Mouse (Mus musculus): ENCODE measurements around the gene Acsf3. TPM values are rescaled to one million over a fixed set of nuclear protein-coding genes. Genes with fewer than 3 reads are reported as not detected.
A peak's percentile ranks its signal among the peaks of the same experiment; 100 is the strongest.

Acsf3 gene
- total RNA-seq, 2 experiments from 2014 or later = 22.8 to 23.3 TPM

DNA sequence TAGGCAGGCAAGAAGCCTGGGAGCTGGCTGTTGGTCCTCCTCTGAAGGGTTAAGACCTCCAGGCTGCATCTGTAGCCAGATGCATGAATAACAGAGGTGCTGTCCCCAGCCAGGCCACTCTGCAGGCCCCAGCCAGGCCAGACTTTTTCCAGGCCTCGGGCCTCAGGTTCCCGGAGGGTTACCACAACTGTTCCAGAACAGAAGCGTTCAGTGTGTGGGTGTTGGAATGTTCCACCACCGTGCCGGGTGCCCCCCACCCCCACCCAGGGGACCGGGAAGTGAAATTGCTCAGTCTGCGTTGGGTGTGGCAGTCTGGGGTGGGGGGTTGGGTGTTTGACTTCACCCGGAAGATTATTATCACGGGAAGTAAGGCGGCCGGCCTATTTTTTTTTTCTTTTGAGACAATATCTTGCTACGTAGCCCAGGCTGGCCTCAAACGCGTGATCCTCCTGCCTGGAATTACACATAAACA, 12.0 kb upstream of the Acsf3 start:
- TF ChIP-seq CTCF (IDR thresholded peaks at IDR 0.05) = no peak
- DNase-seq (ENCODE audit: extremely low spot score in 1 of 2, low spot score in 2 of 2) = no peak
- H3K27ac ChIP-seq = no peak overlapping the region
- no peak overlapping the region for H3K4me3 ChIP-seq
- intact Hi-C loops (cut with DNase I) = no loop called here

DNA sequence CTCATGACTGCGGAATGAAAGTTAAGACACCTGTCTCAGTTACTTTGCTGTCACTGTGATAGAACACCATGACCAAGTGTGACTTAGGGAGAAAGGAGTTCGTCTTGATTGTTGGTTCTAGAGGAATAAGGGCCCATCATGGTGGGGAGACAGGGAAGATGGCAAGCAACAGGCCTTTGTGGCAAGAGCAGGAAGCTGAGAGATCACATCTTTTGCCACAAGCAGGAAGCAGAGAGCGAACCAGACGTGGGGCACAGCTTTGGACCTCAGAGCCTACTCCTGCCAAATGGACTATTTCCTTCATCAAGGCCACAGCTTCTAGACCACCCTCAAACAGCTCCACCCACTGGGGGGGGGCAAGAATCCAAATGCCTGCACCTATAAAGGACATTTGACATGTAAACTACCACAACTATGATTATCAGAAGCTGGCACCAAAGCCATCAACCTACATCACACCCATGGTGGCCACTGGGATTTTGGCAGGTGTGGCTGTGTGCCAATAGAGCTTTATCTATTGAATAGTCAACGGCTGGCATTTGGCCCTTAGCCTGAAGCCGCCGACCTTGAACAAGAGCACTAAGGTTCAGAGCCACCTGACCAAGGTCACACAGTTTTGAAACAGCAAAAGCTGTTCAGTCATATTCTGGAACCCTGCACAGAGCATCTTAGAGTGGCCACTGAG, 10.4 kb upstream of the Acsf3 start:
- DNase-seq (ENCODE audit: extremely low spot score in 1 of 2, low spot score in 2 of 2) = no peak
- no peak overlapping the region for H3K27ac ChIP-seq
- intact Hi-C loops (cut with DNase I) = no loop called here
- TF ChIP-seq CTCF (IDR thresholded peaks at IDR 0.05) = no peak
- no peak overlapping the region for H3K4me3 ChIP-seq

DNA sequence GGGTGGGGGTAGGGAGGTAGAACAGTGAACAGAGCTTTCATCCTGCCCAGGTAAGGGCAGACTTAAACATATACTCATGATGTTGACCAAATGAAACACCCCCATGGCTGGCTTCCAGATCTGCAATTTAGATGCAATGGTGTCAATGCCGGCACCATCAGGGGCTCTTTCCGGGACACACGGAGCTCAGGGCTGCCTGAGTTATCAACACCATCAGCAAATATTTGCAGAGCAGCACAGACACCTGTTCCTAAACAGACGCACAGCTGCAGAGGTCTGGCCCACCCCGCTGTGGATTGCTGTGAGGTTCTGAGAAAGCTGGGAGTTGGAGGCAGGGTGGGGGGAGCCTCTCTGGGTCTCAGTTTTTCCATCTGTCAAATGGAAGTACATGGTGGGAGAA, 9.1 kb upstream of the Acsf3 start:
- DNase-seq (ENCODE audit: extremely low spot score in 1 of 2, low spot score in 2 of 2) = no peak
- no peak for TF ChIP-seq CTCF (IDR thresholded peaks at IDR 0.05)
- no peak overlapping the region for H3K27ac ChIP-seq
- H3K4me3 ChIP-seq = no peak overlapping the region
- intact Hi-C loops (cut with DNase I) = no loop called here

DNA sequence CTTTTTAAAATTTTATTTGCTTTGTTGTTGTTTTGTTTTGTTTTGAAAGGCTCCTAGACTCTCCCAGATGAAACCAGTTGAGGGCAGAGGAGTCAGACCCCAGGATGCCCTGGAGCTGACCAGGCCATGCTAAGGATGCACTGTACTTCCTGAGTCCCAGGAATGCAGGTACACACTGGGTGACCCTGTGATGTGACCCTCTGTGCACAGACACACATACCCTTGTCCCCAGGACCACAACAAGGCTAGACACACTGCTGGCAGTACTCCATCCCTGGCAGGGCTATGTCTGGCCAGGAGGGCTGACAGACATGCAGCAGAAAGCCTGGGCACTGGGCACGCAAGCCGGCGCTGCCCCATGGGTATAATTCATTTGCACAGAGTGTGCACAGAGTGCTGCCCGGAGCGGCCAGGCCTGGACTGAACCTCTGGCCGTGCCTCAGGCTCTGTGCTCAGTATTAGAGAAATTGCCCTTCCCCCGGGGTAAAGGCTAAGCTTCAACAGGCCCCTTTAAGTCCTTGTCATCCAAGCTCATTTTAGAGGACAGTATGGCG, 8.6 kb upstream of the Acsf3 start:
- Histone ChIP-seq H3K27ac (no peak overlapping the region), H3K4me3 (no peak overlapping the region)
- TF ChIP-seq CTCF (IDR thresholded peaks at IDR 0.05) = no peak
- intact Hi-C loops (cut with DNase I) = no loop called here
- no peak for DNase-seq (ENCODE audit: extremely low spot score in 1 of 2, low spot score in 2 of 2)

DNA sequence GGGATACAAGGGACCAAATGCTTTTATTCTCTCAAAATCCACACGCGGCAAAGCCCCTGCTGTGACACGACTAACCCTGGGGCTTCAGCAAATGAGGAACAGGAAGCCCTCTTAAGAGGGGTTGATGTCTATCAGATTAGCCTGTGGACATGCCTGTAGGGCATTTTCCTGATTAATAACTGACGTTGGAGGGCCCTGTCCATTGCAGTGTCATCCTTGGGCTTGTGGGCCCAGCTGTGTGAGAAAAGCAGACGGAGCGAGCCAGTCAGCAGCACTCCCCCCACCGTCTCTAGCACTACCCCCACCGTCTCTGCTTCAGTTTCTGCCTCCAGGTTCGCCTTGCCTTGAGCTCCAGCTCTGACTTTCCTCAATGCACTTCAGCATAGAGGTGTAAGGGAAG, 8.1 kb upstream of the Acsf3 start:
- H3K4me3 ChIP-seq = no peak overlapping the region
- intact Hi-C loops (cut with DNase I) = no loop called here
- no peak for DNase-seq (ENCODE audit: extremely low spot score in 1 of 2, low spot score in 2 of 2)
- TF ChIP-seq CTCF (IDR thresholded peaks at IDR 0.05) = no peak
- H3K27ac ChIP-seq = no peak overlapping the region

DNA sequence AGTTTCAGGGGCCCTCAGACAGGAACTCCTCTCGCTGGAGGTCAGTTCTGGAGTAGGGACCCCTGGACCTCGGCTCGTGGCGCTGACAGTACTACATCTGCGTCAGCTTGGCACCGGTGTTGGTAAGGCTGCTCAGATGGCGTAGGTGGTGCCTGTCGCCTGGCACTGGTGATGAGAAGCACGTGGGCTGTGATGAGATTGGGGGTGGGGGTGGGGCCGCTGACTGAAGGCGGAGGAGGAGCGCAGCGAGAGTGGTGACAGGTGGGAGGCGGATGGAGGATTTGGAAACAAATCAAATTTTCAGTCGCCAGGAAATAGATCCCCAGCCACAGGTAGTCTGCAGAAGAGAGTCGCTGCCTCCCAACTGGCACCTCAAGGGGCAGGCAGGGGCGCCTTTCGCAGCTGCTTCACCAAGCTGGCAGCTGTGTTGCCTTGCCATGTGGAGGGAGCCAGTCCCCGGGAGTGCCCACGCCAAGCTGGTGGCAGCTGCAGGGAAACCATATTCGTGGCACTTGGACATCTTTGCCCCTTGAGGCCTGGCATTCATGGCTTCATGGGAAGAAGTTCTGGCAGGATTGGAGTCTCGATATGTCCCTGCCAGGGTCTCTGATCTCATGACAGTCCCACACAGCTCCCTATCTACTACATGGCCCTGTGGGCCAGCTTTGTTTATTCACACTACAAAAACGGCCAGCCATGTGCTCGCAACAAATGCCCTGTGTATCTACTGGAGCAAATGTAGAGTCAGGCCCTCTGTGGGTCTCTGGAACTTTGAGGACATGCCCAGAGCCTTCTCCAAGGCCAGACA, 5.8 kb upstream of the Acsf3 start:
- peak; percentile 54 to 63 for DNase-seq (ENCODE audit: extremely low spot score in 1 of 2, low spot score in 2 of 2)
- intact Hi-C loops (cut with DNase I) = loop anchor here (2.0 kb wide), 1 partner anchor 19 kb away; no protein-coding TSS in a partner anchor
- TF ChIP-seq CTCF (IDR thresholded peaks at IDR 0.05) = no peak
- Histone ChIP-seq H3K27ac (peak overlapping the region; percentile 44), H3K4me3 (no peak overlapping the region)

DNA sequence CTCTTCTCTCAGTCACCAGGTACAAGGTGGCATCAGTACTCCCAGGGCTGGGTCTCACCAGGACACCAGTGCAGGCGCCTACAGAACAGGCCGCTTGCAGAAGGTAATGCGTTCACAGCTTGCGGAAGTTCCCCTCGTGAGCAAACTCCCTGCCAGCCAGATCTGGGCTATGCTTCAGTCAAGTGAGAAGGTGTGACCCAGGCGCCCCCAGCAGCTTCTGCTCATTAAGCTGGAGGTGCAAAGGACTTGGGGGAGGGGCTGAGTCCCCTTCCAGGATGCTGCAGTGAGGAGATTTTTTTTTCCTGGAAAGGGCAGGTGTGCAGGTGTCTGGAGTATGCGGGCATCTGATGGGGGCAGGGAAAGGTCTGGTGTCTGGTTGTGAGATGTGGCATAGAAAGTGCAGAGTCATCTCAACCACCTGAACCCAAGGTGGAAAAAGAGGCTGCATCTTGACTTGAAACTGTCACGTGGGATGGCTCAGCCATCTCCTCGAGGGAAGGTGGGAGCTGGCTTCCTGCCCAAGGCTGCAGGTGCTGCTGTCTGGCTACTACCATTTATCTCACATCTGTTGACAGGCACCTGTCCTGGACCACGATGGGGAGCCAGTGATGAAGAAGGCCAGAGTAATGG, 2.7 kb upstream of the Acsf3 start:
- no peak overlapping the region for H3K4me3 ChIP-seq
- intact Hi-C loops (cut with DNase I) = no loop called here
- no peak for DNase-seq (ENCODE audit: extremely low spot score in 1 of 2, low spot score in 2 of 2)
- no peak overlapping the region for H3K27ac ChIP-seq
- no peak for TF ChIP-seq CTCF (IDR thresholded peaks at IDR 0.05)

DNA sequence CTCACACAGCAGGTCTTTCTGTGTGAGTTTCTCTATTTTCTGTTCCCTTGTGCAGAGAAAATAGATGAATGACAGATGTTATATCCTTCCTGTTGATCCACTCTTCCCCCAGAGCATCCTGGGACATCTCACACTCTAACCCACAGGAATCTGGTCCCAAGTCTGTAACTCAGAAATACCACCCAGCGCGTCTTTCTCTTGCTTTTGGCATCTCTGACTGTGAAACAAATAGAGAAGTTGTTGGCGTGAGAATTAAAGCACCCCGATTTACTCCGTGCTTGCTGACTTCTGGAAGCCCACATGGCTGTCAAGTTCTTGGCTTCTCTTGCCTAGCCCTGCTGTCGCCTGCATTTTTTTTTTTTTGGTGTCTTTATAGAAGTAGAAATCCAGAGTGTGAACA, 2.4 kb downstream of the Acsf3 start:
- Histone ChIP-seq H3K27ac (no peak overlapping the region), H3K4me3 (no peak overlapping the region)
- intact Hi-C loops (cut with DNase I) = no loop called here
- TF ChIP-seq CTCF (IDR thresholded peaks at IDR 0.05) = no peak
- no peak for DNase-seq (ENCODE audit: extremely low spot score in 1 of 2, low spot score in 2 of 2)

DNA sequence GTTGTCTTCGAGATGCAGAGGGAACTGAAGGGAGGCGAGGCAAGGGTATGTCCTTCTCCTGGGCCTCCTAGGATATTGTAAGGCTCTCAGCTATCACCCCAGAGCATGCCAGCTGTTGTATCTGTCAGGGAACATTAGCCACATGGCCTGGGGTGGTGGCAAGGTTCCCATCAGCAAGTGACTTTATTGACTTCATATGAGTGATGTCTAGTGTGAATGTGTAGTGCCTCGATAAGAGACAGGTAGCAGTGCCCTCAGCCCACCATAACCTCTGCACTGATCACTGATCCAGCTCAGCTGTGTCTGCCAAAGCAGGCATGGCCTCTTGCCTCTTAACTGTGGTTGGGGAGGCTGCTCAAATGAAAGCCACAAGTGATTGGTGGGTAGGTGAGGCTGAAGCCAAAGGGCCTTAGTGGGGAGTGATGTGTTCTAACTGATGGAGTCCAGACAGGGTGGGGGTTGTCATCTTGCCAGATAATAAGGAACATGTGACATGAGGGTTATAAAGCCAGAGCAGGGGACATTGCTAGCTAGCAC, 3.5 kb downstream of the Acsf3 start:
- intact Hi-C loops (cut with DNase I) = no loop called here
- no peak overlapping the region for H3K4me3 ChIP-seq
- no peak overlapping the region for H3K27ac ChIP-seq
- TF ChIP-seq CTCF (IDR thresholded peaks at IDR 0.05) = no peak
- DNase-seq (ENCODE audit: extremely low spot score in 1 of 2, low spot score in 2 of 2) = no peak

DNA sequence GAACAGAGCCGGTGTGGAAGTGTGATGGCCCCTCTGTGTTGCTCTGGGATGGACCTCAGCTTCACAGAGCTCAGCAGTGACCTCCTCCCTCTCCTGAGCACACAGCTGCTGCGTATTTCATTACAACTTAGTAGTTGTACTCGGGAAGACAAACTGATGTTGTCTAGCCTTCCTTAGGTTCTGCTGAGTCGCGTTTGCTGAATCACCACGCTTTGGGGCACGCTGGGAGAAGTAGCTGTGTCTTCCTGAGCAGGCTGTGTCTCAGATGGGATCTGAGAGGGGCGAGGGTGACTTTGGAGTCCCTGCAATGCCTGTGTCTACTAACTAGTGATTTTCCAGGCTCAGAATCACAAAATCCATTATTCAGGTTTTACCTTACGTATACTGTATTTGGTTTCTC, 4.0 kb downstream of the Acsf3 start:
- no peak for TF ChIP-seq CTCF (IDR thresholded peaks at IDR 0.05)
- intact Hi-C loops (cut with DNase I) = no loop called here

DNA sequence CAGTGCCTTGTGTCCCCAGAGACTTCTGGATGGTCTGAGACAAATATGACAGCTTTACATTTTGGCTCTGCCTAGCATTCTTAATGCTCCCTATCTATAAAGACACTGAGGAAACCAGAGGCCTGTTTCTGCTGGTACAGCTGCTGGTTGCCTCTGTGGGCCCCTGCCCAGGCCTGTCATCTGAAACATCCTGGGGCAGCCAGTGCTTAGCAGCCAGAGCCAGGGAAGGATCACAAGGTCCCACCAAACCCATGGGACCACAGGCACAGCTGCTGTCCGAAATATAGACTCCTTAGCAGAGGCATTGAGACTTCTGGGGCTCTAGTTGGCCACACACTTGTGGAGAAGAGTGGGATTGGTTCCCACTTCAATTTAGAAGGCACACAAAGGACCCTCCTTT, 9.5 kb downstream of the Acsf3 start:
- Histone ChIP-seq H3K4me3 (no peak overlapping the region), H3K27ac (no peak overlapping the region)
- intact Hi-C loops (cut with DNase I) = loop anchor here (10.0 kb wide), 1 partner anchor 390 kb away; no protein-coding TSS in a partner anchor
- no peak for DNase-seq (ENCODE audit: extremely low spot score in 1 of 2, low spot score in 2 of 2)
- TF ChIP-seq CTCF (IDR thresholded peaks at IDR 0.05) = no peak

More for the DNA sequence above, 4.0 kb downstream of the Acsf3 start:
- Histone ChIP-seq H3K4me3 (no peak overlapping the region), H3K27ac (no peak overlapping the region)
- DNase-seq (ENCODE audit: extremely low spot score in 1 of 2, low spot score in 2 of 2) = no peak
